Mouse (Mus musculus) left cerebral cortex, adult 11 months (tissue): ENCODE data around the gene Eef1akmt3.
"Not testable (repeated sequence)": the region's sequence is repeated elsewhere in the genome, so short reads cannot be mapped to it uniquely, and the experiment has no call there.

Experiments
- DNase-seq: peaks from one replicate; pipeline ENCODE4 v3.0.0; 2022; ENCODE audit warnings: low spot score

Gene Eef1akmt3

GRCm38 (mm10) chr10:127070190-127071121 is 29.1 kb upstream of the Eef1akmt3 start, which contains the start of gene Tspan31:
Tspan31 (minus strand) TSS chr10:127070264.
- DNase-seq: peak; percentile 94

- DNase-seq: no peak
Observed at GRCm38 (mm10) chr10:127069281-127070189, 28.2 kb upstream of the Eef1akmt3 start.

GRCm38 (mm10) chr10:127068360-127069038 is 27.2 kb upstream of the Eef1akmt3 start:
- DNase-seq: no peak

- no peak for DNase-seq
Observed at GRCm38 (mm10) chr10:127066519-127067018, 25.3 kb upstream of the Eef1akmt3 start.

GRCm38 (mm10) chr10:127065981-127066380 is 24.7 kb upstream of the Eef1akmt3 start:
- no peak for DNase-seq

GRCm38 (mm10) chr10:127063913-127064870 is 22.9 kb upstream of the Eef1akmt3 start:
- DNase-seq: no peak

- DNase-seq: peak; percentile 97
Observed at GRCm38 (mm10) chr10:127063239-127063872, 22.0 kb upstream of the Eef1akmt3 start, which contains the start of gene Cdk4. Cdk4 (plus strand) TSS chr10:127063534.

GRCm38 (mm10) chr10:127062503-127062902 is 21.2 kb upstream of the Eef1akmt3 start:
- no peak for DNase-seq

- DNase-seq: not testable (repeated sequence)
Observed at GRCm38 (mm10) chr10:127062101-127062500, 20.8 kb upstream of the Eef1akmt3 start.

- DNase-seq: no peak
Observed at GRCm38 (mm10) chr10:127061513-127061912, 20.2 kb upstream of the Eef1akmt3 start.

GRCm38 (mm10) chr10:127061085-127061484 is 19.8 kb upstream of the Eef1akmt3 start:
- DNase-seq: no peak

- no peak for DNase-seq
Observed at GRCm38 (mm10) chr10:127059968-127060916, 18.9 kb upstream of the Eef1akmt3 start, which contains the start of gene March9. March9 (minus strand) TSS chr10:127060184.

- no peak for DNase-seq
Observed at GRCm38 (mm10) chr10:127059174-127059967, 18.1 kb upstream of the Eef1akmt3 start.

- no peak for DNase-seq
Observed at GRCm38 (mm10) chr10:127058708-127059107, 17.4 kb upstream of the Eef1akmt3 start.

- no peak for DNase-seq
Observed at GRCm38 (mm10) chr10:127058161-127058560, 16.8 kb upstream of the Eef1akmt3 start.

- no peak for DNase-seq
Observed at GRCm38 (mm10) chr10:127056490-127056889, 15.2 kb upstream of the Eef1akmt3 start.

- no peak for DNase-seq
Observed at GRCm38 (mm10) chr10:127055406-127055805, 14.1 kb upstream of the Eef1akmt3 start.

- DNase-seq: no peak
Observed at GRCm38 (mm10) chr10:127054646-127055045, 13.3 kb upstream of the Eef1akmt3 start.
